Mouse (Mus musculus): ENCODE data around the gene Rps11.

Rps11 gene

DNA sequence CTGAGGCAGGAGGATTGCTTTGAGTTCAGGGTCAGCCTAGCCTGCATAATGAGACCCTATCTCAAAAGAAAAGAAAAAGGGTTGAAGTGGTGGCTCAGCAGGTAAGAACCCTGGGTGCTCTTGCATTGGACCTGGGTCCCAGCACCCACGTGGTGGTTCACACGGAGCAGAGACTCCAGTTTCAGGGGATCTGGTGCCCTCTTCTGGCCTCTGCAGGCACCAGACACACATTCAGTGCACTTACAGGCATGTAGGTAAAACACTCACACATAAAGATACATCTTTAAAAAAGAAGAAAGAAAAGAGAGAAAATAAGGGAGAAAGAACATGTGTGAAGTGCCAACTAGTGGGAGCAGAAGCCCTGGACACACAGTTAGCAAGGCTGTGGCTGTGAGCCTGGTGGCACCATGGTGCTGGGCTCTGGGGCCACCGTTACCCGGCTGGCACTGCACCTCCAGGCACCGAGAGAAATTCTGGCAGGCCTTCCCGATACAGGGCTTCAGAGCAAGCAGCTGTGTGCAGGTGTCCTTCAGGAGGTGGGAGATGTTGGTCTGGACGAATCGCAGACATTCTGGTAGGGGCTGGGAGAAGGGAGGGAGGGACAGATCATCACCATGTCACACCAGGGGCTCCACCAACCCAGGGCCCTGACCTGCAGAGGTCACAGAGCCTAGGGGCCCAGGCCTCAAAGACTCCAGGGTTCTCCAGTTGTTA is 9.4 kb upstream of the Rps11 start:
- DNase-seq (ENCODE audit: low spot score in 2 of 2) = no peak

DNA sequence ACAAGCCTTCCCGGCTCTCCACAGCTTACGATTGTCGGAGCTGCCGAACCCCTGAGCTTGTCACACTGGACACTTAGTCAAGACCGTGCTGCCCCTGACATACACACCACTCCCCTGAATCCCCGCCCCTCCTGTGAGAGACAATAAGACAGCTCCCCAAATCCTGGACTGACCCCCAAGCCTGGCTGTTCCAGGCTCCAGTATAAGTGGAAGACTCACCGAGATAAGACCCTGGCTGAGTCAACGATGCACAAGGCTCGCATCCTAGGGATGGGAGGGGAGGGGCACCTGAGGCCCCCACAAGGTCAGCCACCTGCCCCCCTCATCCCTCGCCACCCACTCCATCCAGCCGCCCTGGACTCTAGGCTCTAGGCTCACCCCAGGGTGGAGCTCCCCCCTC is 7.6 kb upstream of the Rps11 start:
- DNase-seq (ENCODE audit: low spot score in 2 of 2) = no peak

DNA sequence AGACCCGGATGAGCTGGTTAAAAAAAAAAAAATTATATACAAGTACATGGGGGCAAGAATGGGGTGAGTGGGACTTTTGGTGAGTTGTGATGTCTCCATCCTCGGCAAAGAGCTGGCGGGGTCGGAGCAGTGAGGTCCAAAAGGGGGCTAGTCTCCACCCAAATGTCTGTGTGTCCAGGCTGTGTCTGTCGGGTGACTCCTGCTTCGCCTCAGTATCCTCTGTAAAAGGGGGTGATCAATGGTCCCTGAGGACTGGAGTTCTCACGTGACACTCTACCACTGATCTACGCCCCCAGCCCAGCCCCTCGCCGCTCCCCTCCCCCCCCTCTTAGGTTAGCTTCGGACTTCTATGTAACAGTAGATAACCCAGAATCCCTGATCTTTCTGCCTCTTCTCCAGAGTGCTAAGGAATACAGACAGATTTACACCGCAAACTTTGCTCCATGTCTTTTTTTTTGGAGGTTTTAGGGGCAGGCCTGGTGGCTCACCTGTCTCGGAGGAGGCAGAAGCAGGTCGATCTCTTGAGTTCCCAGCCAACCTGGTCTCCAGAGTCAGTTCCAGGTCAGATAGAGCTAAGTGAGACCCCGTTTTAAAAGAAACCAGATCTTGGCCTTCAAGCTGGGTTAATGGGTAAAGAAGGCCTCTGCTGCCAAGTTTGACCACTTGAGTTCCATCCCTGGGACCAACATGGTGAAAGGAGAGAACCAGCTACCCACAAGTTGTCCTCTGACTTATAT is 5.7 kb upstream of the Rps11 start:
- DNase-seq (ENCODE audit: low spot score in 2 of 2) = peak in 1 of 2 experiments; percentile 60

DNA sequence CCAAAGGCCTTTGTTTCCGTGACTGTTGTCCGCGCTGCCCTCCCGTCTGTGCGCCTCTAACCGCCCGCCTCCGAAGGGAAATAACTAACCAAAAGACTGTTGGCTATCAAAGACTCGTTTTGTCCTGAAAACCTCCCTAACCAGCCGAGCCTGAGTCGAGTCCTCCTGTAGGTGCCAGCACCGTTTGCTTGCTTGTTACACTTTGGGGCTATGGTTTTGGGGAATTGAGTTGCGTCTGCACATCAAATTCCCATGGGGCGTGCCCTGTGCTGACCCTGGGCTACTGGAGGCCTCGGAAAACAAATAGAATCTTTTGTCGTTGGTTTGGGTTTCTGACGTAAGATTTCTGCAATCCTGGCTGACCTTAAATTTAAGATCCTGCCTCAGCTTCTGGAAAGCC is 5.1 kb upstream of the Rps11 start:
- DNase-seq (ENCODE audit: low spot score in 2 of 2) = no peak

DNA sequence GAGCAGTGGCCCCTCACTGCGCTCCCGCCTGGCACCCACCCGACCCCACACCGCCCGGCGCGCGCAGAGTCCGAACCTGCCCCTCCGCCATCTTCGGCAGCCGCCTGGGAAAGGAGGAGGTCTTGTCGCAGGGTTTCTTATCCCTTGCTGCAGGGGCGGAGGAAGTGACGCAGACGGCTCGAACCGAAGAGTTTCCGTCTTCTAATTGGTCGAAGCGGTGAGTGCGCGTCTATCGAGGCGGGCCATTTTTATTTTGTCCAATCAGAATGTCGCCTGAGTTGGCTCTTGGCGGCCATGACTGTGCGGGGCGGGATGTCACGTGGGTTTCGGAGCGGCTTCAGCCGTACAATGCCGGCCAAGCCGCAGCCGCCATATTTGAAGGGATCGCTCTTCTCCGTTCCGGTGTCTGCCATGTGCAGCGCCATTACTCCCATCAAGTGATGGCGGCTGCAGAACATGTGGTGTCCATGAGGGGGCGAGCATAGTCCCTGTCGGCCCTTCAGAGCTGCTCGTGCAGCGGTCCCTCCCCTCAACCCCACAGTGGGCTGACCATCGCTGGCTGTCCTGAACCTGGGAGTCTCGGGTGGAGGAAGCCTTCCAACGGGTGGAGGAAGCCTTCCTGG is 4.5 kb upstream of the Rps11 start, which contains the start of gene Rpl13a:
Rpl13a (minus strand) TSS at position 138 of the 623 bp plus-strand sequence.
- peak; percentile 97 for DNase-seq (ENCODE audit: low spot score in 2 of 2)

DNA sequence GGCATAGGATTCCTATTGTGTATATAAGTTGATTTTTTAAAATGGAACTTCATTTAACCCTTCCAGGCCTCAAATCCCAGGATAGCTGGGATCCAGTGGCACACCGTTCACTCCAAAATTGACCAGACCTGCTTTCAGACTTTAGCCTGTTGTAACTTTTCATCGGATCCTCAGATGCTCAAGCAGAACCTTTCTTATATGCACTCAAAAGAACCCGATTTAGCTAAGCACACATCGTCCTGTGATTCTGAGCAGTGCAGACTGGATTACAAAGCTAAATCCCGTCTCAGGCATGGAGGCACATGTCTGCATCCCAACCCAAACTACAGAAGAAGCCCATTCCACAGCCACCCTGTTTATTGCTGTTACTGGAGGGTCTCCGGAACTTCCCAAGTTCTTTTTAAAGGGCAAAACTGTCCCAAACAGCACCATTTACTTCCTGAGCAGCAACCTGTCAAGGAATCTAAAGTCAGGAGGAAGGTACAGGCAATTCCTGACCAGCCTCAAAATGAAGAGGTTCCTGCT is 3.5 kb upstream of the Rps11 start:
- DNase-seq (ENCODE audit: low spot score in 2 of 2) = peak in 1 of 2 experiments; percentile 63

DNA sequence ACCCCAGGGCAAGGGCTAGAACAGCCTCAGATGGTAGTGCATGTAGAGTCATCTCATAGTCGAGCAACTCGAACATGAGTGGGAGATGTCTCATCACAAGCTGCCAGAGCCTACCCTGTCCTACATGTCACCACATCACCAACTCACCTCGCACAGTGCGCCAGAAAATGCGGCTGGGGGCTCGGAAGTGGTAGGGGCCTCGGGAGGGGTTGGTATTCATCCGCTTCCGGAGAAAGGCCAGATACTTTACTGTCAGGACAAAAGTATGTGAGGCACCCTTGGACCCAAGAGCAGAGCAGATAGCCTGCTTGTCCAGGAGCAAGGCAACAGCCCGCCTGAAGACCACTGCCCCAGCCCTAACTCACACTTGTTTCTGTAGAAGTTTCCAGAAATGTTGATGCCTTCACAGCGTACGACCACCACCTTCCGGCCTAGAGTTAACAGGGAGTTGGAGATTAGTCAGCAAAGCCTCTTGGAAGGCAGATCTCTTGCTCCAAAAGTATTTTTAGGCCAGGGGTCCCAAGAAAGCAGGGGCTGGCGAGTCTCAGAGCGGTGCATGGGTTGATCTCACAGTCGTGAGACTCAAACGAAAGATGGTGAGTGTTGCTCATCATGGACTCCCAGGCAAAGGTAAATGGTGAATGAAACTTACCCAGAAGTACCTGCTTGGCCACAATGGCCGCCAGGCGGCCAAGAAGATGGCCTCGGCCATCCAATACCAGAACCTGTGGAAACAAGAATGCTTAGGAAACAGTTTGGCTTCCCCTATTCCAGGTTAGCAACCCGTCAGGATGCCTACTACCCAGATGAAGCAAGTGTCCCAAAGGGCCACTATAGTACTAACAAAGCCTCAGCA is 2.8 kb upstream of the Rps11 start:
- DNase-seq (ENCODE audit: low spot score in 2 of 2) = peak in 1 of 2 experiments; percentile 64

DNA sequence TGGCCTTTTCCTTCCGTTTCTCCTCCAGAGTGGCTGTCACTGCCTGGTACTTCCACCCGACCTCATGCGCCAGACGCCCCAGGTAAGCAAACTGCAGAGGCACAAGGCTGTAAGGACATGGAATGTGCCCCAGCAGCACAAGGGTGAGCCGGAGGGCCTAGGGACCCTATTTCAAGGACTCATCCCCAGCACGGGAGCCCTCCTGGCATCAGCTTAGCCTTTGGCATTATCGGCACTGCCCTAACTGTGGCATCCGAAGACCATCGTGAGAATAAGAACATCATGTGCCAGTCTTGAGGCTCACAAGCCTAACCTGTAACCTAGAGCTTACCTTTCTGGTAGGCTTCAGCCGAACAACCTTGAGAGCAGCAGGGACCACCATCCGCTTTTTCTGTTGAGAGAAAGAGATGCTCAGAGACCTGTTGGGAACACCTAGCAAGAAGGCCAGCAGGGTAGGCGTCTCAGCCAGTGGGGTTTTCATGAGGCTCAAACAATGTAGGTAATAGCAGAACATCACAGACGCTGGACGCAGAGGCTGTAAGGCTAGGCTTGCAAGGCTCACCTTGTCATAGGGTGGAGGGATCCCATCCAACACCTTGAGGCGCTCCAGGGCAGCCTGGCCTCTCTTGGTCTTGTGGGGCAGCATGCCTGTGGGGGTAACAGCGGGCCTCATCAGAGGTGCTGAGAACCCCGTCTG is 2.1 kb upstream of the Rps11 start:
- DNase-seq (ENCODE audit: low spot score in 2 of 2) = peak in 1 of 2 experiments; percentile 67

DNA sequence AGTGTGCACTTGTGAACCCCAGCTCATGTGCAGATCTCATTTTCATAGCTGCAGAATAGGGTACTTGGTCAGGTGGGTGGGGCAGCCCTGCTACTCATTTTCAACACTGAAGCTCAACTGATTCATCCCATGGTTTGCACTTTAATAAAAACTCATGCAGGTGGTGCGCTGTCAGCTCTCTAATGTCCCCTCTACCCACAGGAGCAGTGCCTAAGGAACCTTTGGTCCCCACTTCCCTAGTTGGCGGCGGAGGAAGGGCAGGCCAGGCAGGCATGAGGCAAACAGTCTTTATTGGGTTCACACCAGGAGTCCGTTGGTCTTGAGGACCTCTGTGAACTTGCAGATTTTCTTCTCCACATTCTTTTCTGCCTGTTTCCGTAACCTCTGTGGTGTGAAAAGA is 1.4 kb upstream of the Rps11 start:
- DNase-seq (ENCODE audit: low spot score in 2 of 2) = peak in 1 of 2 experiments; percentile 60

DNA sequence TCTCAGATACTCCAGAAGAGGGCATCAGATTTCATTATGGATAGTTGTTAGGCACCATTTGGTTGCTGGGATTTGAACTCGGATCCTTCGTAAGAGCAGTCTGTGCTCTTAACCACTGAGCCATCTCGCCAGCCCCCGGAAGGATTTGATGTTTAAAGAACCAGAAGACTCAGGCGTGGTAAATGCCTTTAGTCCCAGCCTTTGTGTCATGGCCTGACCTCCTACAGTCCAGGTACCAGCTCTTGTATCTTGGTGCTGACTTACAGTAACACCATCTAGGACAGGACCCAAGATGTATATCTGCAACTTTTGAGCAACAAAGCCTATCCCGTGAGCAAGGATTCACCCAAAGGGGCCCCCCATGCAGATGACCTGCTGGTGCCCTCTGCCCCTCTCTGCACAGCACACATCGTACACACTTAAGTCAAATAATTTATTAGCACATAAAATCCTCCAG is 933 bp upstream of the Rps11 start:
- peak in 1 of 2 experiments; percentile 58 for DNase-seq (ENCODE audit: low spot score in 2 of 2)

DNA sequence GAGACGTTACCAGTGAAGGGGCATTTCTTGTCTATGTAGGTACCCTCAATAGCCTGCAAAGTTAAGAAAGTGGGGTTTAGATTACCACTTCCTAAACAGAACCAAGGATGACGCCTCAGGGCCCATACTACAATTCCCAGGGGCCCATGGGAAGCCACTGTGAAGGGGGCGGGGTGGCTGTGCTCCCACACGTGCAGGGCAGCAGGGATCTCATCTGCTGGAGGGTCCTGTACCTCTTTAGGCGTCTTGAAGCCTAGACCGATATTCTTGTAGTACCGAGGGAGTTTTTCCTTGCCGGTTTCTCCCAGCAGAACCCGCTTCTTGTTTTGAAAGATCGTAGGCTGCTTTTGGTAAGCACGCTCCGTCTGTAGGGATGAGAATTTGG is 1.1 kb downstream of the Rps11 start:
- peak in 1 of 2 experiments; percentile 58 for DNase-seq (ENCODE audit: low spot score in 2 of 2)

DNA sequence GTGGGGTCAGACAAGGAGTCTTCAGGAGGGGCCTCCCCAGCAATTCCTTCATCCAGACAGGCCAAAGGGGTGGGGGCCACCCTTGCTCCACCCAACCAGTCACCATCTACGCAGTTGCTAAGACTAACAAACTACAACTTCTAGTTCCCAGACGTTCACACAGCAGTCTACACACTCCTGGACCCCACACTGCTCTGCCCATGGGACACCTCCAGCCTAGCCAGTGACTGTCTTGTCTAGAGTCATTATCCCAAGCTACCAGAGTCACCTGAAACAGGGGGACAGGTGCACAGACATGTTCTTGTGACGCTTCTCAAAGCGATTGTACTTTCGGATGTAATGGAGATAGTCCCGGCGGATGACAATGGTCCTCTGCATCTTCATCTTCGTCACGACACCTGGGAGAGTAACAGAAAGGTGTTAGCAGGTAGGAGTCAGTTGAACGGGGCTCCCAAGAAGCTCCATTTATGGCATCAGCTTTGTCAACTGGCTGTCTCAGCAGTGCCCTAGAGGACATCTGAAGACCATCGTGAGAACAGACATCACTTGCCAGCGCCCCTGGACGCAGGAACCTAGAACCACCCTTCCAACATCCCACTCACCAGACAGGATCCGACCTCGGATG is 1.6 kb downstream of the Rps11 start:
- no peak for DNase-seq (ENCODE audit: low spot score in 2 of 2)

DNA sequence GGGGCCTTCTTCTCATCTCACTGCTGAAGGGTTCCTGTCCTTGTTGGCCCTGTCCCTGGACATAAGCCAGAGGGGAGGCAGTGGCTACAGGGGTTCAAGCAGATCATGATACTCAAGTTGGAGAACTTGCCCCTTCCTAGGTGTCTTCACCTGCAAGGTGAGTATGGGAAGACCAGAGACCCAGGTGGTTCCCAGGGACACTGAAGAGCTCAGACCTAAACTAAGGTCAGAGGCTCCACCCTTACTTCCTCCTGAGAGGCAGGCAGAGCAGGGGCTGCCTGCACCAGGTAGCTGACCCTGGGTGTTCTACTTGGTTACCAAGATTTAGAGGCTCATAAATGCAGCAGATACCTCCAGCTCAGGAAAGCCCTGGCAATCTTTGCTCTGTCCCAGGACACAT is 2.3 kb downstream of the Rps11 start:
- no peak for DNase-seq (ENCODE audit: low spot score in 2 of 2)

DNA sequence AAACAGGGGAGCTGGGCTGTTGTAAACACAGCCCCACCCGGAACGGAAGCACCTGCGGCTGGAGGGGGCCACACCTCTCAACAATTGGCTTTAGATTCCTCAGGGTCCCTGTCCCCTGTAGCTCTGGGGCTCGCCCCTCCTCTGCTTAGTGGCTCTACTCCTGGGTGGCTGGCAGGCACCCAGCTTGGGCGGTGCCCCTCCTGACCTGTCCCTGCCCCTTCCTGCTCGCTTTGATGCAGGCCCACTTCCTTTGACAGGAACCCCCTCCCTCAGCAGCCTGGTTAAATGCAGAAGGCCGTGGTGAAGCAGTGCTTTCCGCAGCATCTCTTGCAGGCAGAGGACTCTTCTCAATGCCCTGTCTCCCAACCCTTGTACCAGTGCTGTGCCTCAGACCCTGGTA is 2.8 kb downstream of the Rps11 start:
- DNase-seq (ENCODE audit: low spot score in 2 of 2) = peak; percentile 70 to 80

DNA sequence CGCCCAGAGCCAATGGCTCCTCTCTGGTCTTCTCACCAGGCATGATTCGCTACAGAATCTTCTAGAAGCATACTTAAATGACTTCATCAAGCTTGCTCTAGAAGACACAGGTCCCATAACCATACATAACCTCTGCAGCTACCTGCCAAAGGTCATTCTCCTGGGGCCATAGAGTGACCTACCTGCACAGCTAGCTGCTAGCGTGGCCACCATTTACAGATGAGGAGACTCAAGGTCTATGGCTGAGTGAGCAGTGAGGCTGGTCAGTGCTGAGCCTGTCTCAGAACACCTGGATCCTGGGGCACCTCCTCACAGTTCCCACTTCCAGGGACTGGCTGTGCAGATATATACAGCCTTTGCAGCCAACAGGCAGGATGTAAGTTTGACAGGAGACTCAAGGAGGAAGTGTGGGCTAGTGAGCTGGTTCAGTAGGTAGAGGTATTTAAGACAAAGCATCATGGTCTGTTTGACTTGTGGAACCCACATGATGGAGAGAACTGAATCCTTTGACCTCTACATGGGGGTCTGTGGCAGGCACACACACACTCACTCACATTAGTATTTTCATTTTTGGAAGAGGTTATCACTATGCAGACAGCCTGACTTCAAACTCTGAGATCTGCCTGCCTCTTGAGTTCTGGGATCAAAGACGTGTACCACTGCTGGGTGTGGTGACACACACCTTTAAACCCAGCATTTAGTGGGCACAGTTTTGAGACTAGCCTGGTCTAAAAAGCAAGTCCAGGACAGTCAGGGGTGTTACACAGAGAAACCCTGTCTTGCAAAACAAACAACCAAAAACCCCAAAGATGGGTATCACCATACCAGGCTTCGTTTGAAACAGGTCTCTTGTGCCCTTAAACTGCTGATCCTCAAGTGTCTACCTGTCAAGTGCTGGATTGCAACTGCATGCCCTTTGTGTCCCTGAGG is 4.2 kb downstream of the Rps11 start:
- DNase-seq (ENCODE audit: low spot score in 2 of 2) = no peak

DNA sequence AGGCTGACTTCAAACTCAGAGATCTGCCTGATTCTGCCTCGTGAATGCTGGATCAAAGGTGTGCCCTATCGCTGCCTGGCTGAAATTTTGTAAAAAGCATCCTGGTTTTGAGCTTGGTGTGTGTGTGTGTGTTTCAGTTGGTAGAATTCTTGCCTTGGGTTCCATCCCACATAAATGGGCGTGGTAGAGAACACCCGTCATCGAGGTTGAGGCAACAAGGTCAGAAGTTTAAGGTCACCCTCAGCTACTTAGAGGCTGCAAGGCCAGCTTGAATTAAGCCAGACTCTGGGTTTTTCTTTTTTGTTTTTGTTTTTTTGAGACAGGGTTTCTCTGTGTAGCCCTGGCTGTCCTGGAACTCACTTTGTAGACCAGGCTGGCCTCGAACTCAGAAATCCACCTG is 5.9 kb downstream of the Rps11 start:
- no peak for DNase-seq (ENCODE audit: low spot score in 2 of 2)

DNA sequence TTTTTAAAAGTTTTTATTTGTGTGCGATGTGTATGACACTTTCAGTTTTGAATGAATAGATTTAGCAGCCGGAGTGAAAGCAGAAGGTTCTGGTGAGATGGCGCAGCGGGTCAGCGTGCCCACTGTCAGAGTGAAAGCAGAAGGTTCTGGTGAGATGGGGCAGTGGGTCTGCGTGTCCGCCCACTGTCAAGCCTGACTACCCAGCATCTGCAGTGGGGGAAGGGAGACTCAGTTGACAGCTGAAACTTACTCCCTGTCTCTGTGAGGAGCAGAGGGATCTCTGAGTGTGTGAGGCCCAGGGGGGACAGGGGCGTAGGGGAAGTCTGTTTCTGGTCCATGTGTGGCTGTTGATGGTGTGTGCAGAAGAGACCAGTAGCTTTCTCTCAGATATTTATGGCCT is 6.7 kb downstream of the Rps11 start:
- no peak for DNase-seq (ENCODE audit: low spot score in 2 of 2)

DNA sequence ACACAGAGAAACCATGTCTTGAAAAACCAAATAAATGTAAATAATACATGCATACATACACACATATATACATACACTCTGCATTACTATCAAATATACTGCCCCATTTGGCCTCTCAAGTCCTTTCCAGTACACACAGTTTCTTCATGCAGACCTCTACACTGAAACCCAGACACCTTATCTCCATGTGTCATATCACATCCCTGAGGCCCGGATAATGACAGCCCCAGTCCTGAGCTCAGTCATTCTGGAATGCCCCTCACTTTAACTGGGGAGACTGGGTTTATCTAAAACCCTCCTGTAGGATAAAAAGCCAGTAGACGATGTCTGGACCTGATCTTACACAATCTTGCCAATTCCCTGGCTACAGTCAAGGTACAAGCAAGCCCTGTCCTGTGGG is 10.8 kb downstream of the Rps11 start:
- DNase-seq (ENCODE audit: low spot score in 2 of 2) = no peak

DNA sequence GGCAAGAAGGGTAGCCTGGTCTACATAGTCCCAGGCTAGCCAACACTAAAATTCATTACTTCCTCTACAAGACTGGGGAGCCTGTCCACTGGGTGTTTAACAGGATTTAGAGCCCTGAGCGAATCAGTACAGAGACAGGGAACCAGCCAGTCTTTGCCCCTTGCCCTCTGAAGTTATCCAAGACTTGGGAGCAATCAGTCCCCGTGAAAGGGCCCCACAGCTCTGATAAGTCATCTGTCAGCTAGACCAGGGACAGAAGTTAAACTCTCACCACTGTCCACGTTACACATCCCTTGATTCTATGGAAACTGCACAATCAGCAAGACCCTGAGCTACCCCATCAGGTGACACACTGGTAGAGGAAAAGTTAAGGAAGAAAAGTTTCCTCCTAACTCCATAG is 11.7 kb downstream of the Rps11 start:
- no peak for DNase-seq (ENCODE audit: low spot score in 2 of 2)

All from spleen, postnatal 4 days (tissue).